Mouse (Mus musculus): ENCODE measurements around the gene Nav1. TPM values are rescaled to one million over a fixed set of nuclear protein-coding genes. Genes with fewer than 3 reads are reported as not detected.

Gene Nav1
- total RNA-seq, 2 experiments from 2014 or later = 19.6 to 19.8 TPM

GRCm38 (mm10) chr1:135531981-135532380 is 75.1 kb downstream of the Nav1 start:
- intact Hi-C loops (cut with DNase I) = loop anchor here (5.0 kb wide), 1 partner anchor 35 kb away; no protein-coding TSS in a partner anchor
- DNase-seq (ENCODE audit: low spot score) = no peak

GRCm38 (mm10) chr1:135531081-135531480 is 76.0 kb downstream of the Nav1 start:
- intact Hi-C loops (cut with DNase I) = loop anchor here (5.0 kb wide), 1 partner anchor 34 kb away; no protein-coding TSS in a partner anchor
- DNase-seq (ENCODE audit: low spot score) = peak; percentile 70

- intact Hi-C loops (cut with DNase I) = no loop called here
- no peak for DNase-seq (ENCODE audit: low spot score)
These were observed 82.6 kb downstream of the Nav1 start for GRCm38 (mm10) chr1:135524518-135524860.

- intact Hi-C loops (cut with DNase I) = no loop called here
- no peak for DNase-seq (ENCODE audit: low spot score)
These were observed 83.1 kb downstream of the Nav1 start for GRCm38 (mm10) chr1:135523780-135524517.

GRCm38 (mm10) chr1:135523344-135523743 is 83.8 kb downstream of the Nav1 start:
- DNase-seq (ENCODE audit: low spot score) = no peak

GRCm38 (mm10) chr1:135520550-135521168 is 86.4 kb downstream of the Nav1 start:
- no peak for DNase-seq (ENCODE audit: low spot score)
- intact Hi-C loops (cut with DNase I) = no loop called here

More at GRCm38 (mm10) chr1:135523344-135523743, 83.8 kb downstream of the Nav1 start:
- intact Hi-C loops (cut with DNase I) = no loop called here

GRCm38 (mm10) chr1:135518661-135519060 is 88.4 kb downstream of the Nav1 start:
- intact Hi-C loops (cut with DNase I) = no loop called here
- DNase-seq (ENCODE audit: low spot score) = no peak

- DNase-seq (ENCODE audit: low spot score) = no peak
- intact Hi-C loops (cut with DNase I) = no loop called here
These were observed 89.6 kb downstream of the Nav1 start for GRCm38 (mm10) chr1:135517469-135517868.

GRCm38 (mm10) chr1:135516511-135517305 is 90.4 kb downstream of the Nav1 start:
- intact Hi-C loops (cut with DNase I) = no loop called here
- no peak for DNase-seq (ENCODE audit: low spot score)

GRCm38 (mm10) chr1:135515633-135516238 is 91.4 kb downstream of the Nav1 start:
- intact Hi-C loops (cut with DNase I) = no loop called here

GRCm38 (mm10) chr1:135514913-135515632 is 92.0 kb downstream of the Nav1 start:
- DNase-seq (ENCODE audit: low spot score) = no peak
- intact Hi-C loops (cut with DNase I) = no loop called here

More at GRCm38 (mm10) chr1:135515633-135516238, 91.4 kb downstream of the Nav1 start:
- no peak for DNase-seq (ENCODE audit: low spot score)

GRCm38 (mm10) chr1:135514046-135514445 is 93.0 kb downstream of the Nav1 start:
- intact Hi-C loops (cut with DNase I) = no loop called here
- no peak for DNase-seq (ENCODE audit: low spot score)

- intact Hi-C loops (cut with DNase I) = no loop called here
- DNase-seq (ENCODE audit: low spot score) = no peak
These were observed 93.6 kb downstream of the Nav1 start for GRCm38 (mm10) chr1:135513464-135513863.

GRCm38 (mm10) chr1:135510346-135510977 is 96.6 kb downstream of the Nav1 start:
- intact Hi-C loops (cut with DNase I) = no loop called here
- no peak for DNase-seq (ENCODE audit: low spot score)

GRCm38 (mm10) chr1:135509145-135510084 is 97.7 kb downstream of the Nav1 start:
- intact Hi-C loops (cut with DNase I) = no loop called here
- no peak for DNase-seq (ENCODE audit: low spot score)

- DNase-seq (ENCODE audit: low spot score) = no peak
- intact Hi-C loops (cut with DNase I) = no loop called here
These were observed 98.8 kb downstream of the Nav1 start for GRCm38 (mm10) chr1:135508349-135508634.

GRCm38 (mm10) chr1:135507572-135508348 is 99.3 kb downstream of the Nav1 start:
- intact Hi-C loops (cut with DNase I) = no loop called here
- DNase-seq (ENCODE audit: low spot score) = no peak

- intact Hi-C loops (cut with DNase I) = no loop called here
- no peak for DNase-seq (ENCODE audit: low spot score)
These were observed 101.6 kb downstream of the Nav1 start for GRCm38 (mm10) chr1:135505499-135505898.
